Mouse (Mus musculus) lung, postnatal 0 days (tissue): ENCODE data around the gene Ncapg2. TPM values are rescaled to one million over a fixed set of nuclear protein-coding genes. Genes with fewer than 3 reads are reported as not detected.
A peak's percentile ranks its signal among the peaks of the same experiment; 100 is the strongest.

Experiments used
- ATAC-seq: fragments of 200-750 bp; cut with Nextera tagmentation; 2 replicates; pipeline ENCODE4 v1.8.0; 2017; ENCODE audit warnings: moderate library complexity
- DNase-seq: peaks from one replicate; pipeline ENCODE4 v3.0.0-alpha.2; 2016; ENCODE audit warnings: low spot score
- H3K27ac ChIP-seq: fragments of 300-500 bp; sonication (generic); 2 replicates; pipeline ENCODE4 v1.5.1; 2014; ENCODE audit warnings: antibody characterized with exemption, mild to moderate bottlenecking, low read length, mixed read lengths
- H3K27me3 ChIP-seq: fragments of 300-500 bp; sonication (generic); replicated peaks from 2 replicates; pipeline ENCODE4 v1.6.1; 2014; ENCODE audit warnings: low read length, mixed read lengths; ENCODE audit not compliant: insufficient read depth
- H3K36me3 ChIP-seq: fragments of 300-500 bp; sonication (generic); 2 replicates; pipeline ENCODE4 v1.6.1; 2014; ENCODE audit warnings: low read length, mixed read lengths; ENCODE audit not compliant: insufficient read depth
- H3K4me1 ChIP-seq: fragments of 300-500 bp; sonication (generic); 2 replicates; pipeline ENCODE4 v1.6.1; 2014; ENCODE audit warnings: antibody characterized with exemption, low read depth, low read length, mixed read lengths; ENCODE audit not compliant: insufficient read depth
- H3K4me2 ChIP-seq: fragments of 300-500 bp; sonication (generic); replicated peaks from 2 replicates; pipeline ENCODE4 v1.6.1; 2014; ENCODE audit warnings: low read depth, mild to moderate bottlenecking, low read length, moderate library complexity, mixed read lengths
- H3K4me3 ChIP-seq: fragments of 300-500 bp; sonication (generic); 2 replicates; pipeline ENCODE4 v1.5.1; 2014; ENCODE audit warnings: low read depth, low read length
- H3K9ac ChIP-seq: fragments of 300-500 bp; sonication (generic); replicated peaks from 2 replicates; pipeline ENCODE4 v1.6.1; 2014; ENCODE audit warnings: low read depth, mild to moderate bottlenecking
- H3K9me3 ChIP-seq: fragments of 300-500 bp; sonication (generic); 2 replicates; pipeline ENCODE4 v1.6.1; 2016; ENCODE audit warnings: low read length, mixed read lengths
- CTCF ChIP-seq: IDR thresholded peaks from 2 replicates; pipeline ENCODE4 v1.5.1; 2016; ENCODE audit warnings: antibody characterized with exemption, mild to moderate bottlenecking
- EP300 ChIP-seq: IDR thresholded peaks from 2 replicates; pipeline ENCODE4 v1.6.1; 2016; ENCODE audit warnings: antibody characterized with exemption, mild to moderate bottlenecking, control low read depth
- WGBS: fragments of 180-500 bp; shearing (Covaris S2); extraction: QIAGEN DNeasy Blood & Tissue Kit; methylation state at CpG from one replicate; pipeline ENCODE4 v1.1.7; 2014; 5-methylcytosine and 5-hydroxymethylcytosine counted together
- polyA plus RNA-seq: library from polyadenylated mRNA; unstranded; fragments of >200 nt; fragmentation: Nextera tagmentation; extraction: Ambion mirVana; gene quantifications from 2 replicates; pipeline ENCODE4 v1.2.1, GENCODE M21; 2015

Gene Ncapg2
- polyA plus RNA-seq, 1 experiment from 2014 or later: 3.4 TPM

- no peak overlapping the region for H3K9ac ChIP-seq
- DNase-seq (no peak), ATAC-seq (no peak)
- no peak overlapping the region for H3K4me3 ChIP-seq
- no peak overlapping the region for H3K4me2 ChIP-seq
- no peaks in the 10 kb centered on the region for H3K9me3 ChIP-seq
- no peak overlapping the region for H3K27ac ChIP-seq
- H3K27me3 ChIP-seq: no peaks in the 10 kb centered on the region
- WGBS: 60% methylated on average over 1 of the region's 1 CpGs
- peaks cover 7% of the 10 kb centered on the region for H3K4me1 ChIP-seq
- no peak for TF ChIP-seq EP300
- TF ChIP-seq CTCF: no peak
- H3K36me3 ChIP-seq: no peaks in the 10 kb centered on the region
Observed at GRCm38 (mm10) chr12:116481921-116482320, 76.7 kb downstream of the Ncapg2 start.

DNA sequence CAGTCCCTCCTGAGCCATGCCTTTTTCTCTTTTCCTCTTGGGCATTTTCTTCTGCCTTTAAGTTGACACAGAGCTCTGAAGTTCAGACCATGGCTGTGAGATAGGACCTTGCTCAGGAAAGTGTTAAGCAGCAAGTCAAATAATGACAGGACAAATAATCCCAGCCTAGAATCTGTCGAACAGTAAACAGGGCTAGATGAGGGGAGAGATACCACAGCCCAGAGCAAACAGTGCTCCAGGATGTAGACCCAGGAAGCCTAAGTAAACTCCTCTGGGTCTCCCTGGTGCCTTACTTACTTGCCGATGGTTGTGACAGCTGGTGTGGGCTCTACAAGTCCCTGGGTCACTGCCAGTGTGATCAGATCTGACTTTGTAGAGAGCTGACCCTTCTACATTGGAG is 78.4 kb downstream of the Ncapg2 start:
- no peak overlapping the region for H3K4me2 ChIP-seq
- no peak for ATAC-seq
- no peak for DNase-seq
- WGBS: 10% methylated on average over 2 of the region's 2 CpGs
- H3K4me1 ChIP-seq: peaks cover 7% of the 10 kb centered on the region
- H3K27ac ChIP-seq: no peak overlapping the region
- no peak overlapping the region for H3K4me3 ChIP-seq
- no peak overlapping the region for H3K9ac ChIP-seq
- H3K27me3 ChIP-seq: no peaks in the 10 kb centered on the region
- no peaks in the 10 kb centered on the region for H3K36me3 ChIP-seq
- TF ChIP-seq EP300: no peak
- no peak for TF ChIP-seq CTCF
- H3K9me3 ChIP-seq: no peaks in the 10 kb centered on the region

DNA sequence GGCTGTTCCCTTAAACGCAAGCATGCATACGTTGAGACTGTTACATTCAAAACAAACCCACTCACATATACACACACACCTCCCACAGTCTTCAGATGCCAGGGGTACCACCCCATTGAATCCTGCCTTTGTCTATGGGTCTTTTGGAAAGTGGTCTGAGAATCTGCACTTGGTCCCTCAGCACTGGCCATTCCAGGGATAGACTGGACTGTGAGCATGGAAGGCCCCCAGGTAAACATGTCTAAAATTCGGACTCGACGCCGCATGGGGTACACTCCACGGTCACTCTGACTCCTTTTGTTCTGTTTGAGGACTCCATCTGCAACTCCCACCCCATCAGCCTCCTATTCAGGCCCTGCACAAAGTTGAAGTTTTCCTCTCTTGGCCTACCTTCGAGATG is 79.8 kb downstream of the Ncapg2 start:
- DNase-seq (no peak), ATAC-seq (no peak)
- Histone ChIP-seq H3K4me3 (no peak overlapping the region), H3K36me3 (no peaks in the 10 kb centered on the region), H3K4me1 (peaks cover 7% of the 10 kb centered on the region), H3K4me2 (no peak overlapping the region), H3K27me3 (no peaks in the 10 kb centered on the region), H3K27ac (no peak overlapping the region), H3K9me3 (no peaks in the 10 kb centered on the region), H3K9ac (no peak overlapping the region)
- WGBS: 65% methylated on average over 8 of the region's 8 CpGs
- TF ChIP-seq EP300 (no peak), CTCF (no peak)

DNA sequence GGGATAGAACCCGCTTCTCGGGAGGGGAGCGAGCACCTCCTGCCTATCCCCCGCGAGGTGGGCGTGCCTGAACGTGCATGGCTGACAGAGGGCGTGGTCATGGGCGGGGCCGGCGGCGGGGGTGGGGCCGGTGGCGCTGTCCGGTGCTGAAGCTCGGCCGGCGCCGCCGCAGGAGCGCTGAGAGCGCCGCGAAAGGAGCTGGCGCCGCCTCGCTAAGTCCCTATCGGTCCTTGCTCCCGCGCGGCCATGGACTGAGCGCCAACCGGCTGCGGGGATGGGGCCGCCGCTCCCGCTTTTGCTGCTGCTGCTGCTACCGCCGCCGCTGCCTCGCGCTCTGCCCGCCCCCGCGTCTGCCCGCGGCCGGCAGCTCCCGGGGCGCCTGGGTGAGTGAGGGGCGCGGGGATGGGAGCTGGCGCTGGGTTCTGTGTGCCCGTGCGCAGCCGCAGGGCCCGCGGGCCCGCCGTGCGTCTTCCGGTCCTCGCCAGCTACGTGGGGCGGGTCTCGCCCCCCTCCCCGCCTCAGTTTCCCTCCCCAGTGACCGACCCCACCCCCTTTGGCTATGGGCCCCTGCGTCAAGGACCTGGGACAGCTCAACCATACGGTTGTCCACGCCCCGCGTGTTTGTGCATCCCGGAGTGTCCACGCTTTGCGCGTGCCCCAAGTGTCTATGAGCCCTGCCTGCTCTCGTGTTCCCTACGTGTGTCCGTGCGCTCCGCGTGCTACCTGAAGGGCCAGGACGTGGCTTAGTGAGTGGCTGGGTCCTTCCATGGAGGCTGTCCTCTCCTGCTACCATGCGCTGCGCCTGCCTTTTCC is 80.6 kb downstream of the Ncapg2 start, which contains the start of gene Ptprn2:
Gene Ptprn2, plus strand, starts transcription at position 130 of the 813 bp plus-strand sequence.
- no peak within 1 kb of the TSS for H3K9ac ChIP-seq
- WGBS: 2% methylated on average over 62 of the region's 86 CpGs
- H3K9me3 ChIP-seq: no peaks in the 10 kb centered on the region

GRCm38 (mm10) chr12:116486404-116486730 is 81.2 kb downstream of the Ncapg2 start:
- H3K9me3 ChIP-seq: no peaks in the 10 kb centered on the region
- no peak for TF ChIP-seq CTCF
- H3K9ac ChIP-seq: no peak overlapping the region
- peak overlapping the region; percentile 41; the same call in 1 of the 2 replicates for H3K4me3 ChIP-seq
- WGBS: 10% methylated on average over 9 of the region's 10 CpGs
- ATAC-seq: no peak
- H3K4me1 ChIP-seq: peaks cover 7% of the 10 kb centered on the region
- no peaks in the 10 kb centered on the region for H3K36me3 ChIP-seq
- H3K27ac ChIP-seq: no peak overlapping the region
- peak overlapping the region; percentile 73 for H3K4me2 ChIP-seq
- DNase-seq: no peak
- H3K27me3 ChIP-seq: no peaks in the 10 kb centered on the region

More for the DNA sequence above, 80.6 kb downstream of the Ncapg2 start, which contains the start of gene Ptprn2:
- ATAC-seq (peak; percentile 95), DNase-seq (peak; percentile 69)
- Histone ChIP-seq H3K4me3 (peak within 1 kb of the TSS; percentile 41), H3K4me2 (peak within 1 kb of the TSS; percentile 73), H3K27ac (no peak within 1 kb of the TSS), H3K36me3 (no peaks in the 10 kb centered on the region), H3K4me1 (peaks cover 7% of the 10 kb centered on the region), H3K27me3 (no peaks in the 10 kb centered on the region)
- TF ChIP-seq EP300: no peak
- no peak for TF ChIP-seq CTCF

GRCm38 (mm10) chr12:116488836-116489235 is 83.6 kb downstream of the Ncapg2 start:
- Histone ChIP-seq H3K27ac (no peak overlapping the region), H3K9me3 (no peaks in the 10 kb centered on the region), H3K27me3 (no peaks in the 10 kb centered on the region), H3K4me1 (peaks cover 7% of the 10 kb centered on the region), H3K4me2 (no peak overlapping the region), H3K4me3 (no peak overlapping the region), H3K9ac (no peak overlapping the region), H3K36me3 (no peaks in the 10 kb centered on the region)
- ATAC-seq: no peak
- TF ChIP-seq CTCF (no peak), EP300 (no peak)
- 59% methylated on average over 8 of the region's 8 CpGs for WGBS
- no peak for DNase-seq
